Mouse (Mus musculus): ENCODE results near the gene Actl11. TPM values are rescaled to one million over a fixed set of nuclear protein-coding genes. Genes with fewer than 3 reads are reported as not detected.
A peak's percentile ranks its signal among the peaks of the same experiment; 100 is the strongest.

Gene Actl11
- total RNA-seq, 4 experiments from 2014 or later: not detected

DNA sequence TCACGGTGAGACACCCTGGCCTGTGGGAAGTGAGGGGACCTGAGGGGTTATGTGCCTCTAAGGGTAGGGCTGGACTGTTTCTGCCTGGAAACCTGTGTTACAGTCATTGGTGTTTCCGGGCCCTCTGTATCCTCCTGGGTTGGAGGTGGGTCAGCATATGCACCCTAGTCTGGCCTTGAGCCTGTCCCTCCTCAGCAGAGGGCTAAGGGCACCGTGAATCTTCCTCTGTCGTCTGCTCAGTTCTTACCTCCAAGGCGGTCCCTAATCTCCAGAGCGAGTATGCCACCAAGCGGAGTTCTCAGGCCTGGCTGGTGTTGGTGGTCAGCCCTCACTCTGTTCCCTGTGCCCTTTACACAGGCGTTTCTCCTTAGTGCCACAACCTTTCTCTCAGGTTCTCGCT lies 34.6 kb downstream of the Actl11 start:
- no peak for DNase-seq

DNA sequence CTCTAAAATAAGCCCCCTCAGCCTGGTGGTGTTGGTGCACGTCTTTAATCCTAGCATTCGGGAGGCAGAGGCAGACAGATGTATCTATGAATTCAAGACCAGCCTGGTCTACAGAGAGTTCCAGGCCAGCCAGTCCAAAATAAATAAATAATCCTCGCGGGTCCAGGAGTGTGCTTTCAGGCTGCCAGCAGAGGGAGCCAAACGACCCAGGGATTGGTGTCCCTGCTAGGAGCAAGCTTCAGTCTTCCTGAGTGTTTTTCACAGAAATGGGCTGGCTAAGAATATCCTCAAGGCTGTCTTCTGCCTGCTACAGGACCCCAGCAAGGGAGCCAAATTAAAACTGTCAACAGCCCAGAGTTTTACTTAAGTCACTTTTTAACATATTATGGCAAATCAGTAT lies 35.4 kb downstream of the Actl11 start:
- DNase-seq: peak; percentile 48

DNA sequence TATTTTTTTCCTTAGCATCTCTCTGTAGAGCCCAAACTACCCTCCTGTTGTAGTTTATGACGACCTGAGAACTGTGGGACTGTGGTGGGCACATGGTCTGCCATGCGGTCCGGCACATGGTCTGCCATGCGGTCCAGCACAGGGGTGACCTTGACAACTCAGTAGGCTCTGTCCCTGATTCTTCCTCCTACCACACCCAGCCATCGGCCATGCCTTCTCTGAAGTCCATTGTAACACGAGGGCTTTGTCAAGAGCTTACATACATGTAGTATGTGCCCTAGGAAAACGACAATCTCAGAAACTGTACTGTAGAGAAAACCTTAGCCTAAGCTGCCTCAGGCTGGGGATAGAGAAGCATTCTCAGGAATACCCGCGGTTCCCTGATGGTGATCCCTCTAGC lies 36.4 kb downstream of the Actl11 start:
- DNase-seq: no peak

DNA sequence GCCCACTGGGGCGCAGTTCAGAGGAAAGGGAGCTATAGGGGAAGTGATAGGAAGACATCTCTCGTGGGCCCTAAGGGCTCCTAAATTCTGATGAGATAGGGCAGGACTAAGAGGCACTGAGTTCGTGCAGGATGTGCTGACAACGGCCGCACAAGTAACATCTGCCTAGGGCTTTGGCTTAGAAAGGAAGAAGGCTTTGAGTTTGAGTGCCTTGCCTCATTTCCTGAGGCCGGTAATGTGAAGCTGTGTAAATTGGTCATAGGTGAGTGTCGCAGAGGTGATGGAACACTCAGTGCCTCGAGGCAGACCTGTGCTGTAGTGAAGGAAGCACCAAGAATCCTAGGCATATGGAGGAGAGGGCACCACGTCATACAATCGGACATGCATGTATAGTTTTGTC lies 38.4 kb downstream of the Actl11 start:
- DNase-seq: no peak

DNA sequence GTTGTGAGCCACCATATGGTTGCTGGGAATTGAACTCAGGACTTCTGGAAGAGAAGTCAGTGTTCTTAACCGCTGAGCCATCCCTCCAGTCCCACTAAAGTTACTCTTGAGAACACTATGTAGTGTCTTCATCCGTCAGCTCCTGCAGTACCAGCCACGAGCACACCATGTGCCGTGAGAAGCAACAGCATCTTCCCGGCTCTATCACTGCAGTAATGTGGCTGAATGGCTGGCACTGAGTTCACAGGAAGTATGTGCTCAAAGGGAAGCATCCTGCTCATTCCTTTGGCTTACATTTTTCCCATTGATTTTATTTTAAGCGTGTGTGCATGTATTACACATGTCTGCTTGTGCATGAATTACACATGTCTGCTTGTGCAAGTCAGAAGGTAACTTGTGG lies 39.2 kb downstream of the Actl11 start:
- no peak for DNase-seq

DNA sequence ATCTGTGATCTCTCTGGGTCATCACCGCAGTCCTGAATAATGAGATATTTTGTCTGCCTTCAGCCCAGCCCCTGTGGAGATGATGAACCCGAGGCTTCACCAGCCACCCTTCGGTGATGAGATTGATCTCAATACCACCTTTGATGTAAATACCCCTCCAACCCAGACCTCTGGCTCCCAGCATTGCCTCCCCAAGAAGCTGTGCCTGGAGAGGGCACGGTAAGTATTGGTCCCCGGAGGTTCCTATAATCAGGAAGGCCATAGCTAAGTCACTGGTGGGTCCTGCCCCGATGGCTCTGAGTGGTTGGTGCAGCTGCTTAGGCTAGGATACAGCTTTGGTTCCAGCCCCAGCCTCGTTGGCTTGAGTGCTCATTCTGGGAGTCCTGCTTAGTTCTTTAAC lies 40.3 kb downstream of the Actl11 start:
- no peak for DNase-seq

DNA sequence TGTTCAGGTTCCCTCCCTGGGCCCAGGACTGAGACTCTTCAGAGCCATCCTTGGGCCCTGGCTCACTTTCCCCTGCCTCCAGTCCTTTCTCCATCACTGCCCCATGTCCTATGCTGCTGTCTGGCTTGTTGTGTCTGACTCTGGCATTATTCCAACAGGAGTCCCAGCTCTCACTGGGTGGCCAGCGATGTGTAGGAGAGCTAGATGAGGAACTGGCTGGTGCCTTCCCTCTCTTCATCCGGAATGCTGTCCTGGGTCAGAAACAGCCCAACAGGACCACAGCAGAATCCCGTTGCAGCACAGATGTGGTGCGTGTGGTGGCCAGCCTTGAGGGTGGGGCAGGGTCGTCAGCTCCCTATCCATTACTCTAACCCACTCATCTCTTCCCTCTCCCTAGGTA lies 42.0 kb downstream of the Actl11 start:
- DNase-seq: no peak

DNA sequence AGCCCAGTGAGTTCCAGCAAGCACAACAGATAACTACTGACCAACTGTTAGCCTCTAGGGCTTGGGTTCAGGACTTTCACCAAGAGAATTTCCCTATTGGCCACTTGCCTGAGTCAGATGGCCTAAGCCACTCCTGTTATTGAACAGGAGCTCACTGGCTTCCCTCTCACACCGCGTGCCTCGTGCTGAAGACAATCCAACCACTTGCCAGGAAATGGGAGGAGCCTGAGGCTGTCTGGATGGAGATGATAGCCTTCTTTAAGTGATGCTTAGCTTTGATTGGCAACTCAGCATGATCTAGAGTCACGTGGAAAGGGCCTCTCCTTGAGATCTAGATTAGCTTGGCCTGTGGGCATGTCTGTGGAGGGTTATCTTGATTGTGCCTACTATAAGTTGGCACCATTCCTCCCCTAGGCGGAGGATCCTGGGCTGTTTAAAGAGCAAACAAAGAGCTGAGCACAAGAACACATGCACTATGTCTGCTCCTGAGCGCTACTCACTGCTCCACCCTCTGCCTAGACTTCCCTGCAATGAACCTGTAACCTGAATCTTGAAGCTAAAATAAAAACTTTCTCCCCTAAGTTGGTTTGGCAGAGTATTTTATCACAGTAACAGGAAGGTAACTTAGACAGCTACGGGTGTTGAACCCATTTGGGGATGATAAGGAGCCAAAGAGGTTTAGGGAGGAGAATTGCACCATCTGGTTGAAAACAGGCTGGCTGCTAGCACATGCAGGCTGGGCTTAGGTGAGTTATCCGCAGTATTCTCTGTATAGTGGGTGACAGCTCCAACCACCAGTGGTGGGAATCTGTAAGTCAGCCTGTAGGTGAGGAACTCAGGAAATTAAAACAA lies 43.6 kb downstream of the Actl11 start:
- DNase-seq: no peak

DNA sequence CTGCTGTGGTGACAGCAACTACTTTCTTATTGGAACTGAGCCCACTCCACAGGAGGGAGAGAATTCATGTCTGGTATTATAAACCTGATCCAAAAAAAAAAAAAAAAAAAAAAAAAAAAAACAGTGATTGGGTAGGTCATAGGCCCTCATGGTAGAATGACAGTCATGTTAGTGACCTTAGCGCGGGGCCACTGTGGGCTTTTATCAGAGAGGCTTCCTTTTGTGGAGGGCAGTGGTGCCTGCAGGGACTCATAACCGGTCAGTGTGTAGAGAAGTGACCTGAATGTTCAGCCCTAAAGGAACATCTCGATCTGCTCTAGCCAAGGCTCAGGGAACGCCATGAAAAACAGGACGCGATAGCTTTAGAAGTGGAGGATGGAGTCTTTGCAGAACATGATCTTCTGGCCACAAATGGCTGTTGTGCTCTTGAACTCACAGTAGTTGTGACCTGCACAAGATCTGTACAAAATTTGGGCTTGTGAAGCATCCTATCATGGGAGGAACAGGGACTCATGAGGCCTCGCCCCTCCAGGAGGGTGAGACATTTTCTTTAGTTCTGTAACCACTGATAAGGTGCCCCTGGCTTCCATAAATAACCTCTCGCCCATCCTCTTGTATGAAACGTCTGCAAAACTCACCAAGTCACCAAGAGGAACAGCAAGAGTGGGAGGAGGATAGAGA lies 46.4 kb downstream of the Actl11 start:
- no peak for DNase-seq

DNA sequence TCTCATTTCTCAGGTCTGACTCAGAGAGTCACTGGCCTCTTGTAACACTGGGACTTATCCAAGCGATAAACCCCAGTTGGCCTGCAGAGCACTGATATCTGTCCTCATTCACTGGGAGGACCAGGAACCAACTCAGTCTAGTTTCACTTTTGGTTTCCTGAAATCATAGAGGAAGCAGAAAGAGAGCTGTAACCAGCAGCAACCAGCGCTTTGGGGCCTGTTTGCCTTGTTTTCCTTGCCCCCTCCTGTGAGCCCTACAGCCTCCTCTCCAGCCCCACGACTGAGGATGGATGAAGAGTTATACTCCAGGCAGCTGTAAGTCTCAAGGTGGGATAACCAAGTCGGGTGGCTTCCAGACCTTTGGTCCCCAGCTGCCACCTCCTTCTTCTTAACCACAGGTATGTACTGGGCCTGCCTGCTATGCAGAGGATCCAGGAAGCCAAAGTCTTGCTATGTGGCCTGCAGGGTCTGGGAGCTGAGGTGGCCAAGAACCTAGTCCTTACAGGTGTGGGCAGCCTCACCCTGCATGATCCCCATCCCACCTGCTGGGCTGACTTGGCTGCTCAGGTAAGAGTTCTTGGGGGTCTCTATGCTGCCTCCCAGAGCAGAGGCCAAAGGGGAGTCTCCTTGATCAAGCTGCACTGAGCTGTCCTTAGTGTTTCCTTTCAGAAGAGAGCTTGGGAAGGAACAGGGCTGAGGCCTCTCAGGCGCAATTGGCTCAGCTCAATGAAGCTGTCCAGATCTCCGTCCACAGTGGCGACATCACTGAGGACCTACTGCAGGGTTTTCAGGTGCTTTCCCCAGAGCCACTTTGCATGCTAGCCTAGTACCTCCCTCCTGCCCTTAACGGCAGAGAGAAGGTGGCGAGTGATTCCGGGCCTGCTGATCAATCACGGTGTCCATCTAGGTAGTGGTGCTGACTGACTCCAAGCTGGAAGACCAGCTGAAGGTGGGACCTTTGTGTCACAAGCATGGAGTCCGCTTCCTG lies 47.4 kb downstream of the Actl11 start, which contains the start of gene Uba7:
Uba7 (plus strand) TSS at position 107 of the 988 bp plus-strand sequence.
- DNase-seq: no peak

DNA sequence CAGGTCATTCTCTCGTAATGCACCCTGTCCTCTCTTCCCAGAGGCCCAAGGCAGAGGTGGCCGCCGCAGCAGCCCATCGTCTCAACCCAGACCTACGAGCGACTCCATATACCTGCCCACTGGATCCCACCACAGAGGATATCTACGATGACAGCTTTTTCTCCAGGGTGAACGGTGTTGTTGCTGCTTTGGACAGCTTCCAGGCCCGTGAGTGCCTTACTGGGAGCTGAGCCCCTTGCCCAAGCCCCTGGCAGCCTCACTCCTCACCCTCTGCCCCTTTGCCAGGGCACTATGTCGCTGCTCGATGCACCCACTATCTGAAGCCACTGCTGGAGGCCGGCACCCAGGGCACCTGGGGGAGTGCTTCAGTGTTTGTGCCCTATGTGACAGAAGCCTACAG lies 50.5 kb downstream of the Actl11 start:
- no peak for DNase-seq

Other genes starting within 250 kb of the Actl11 start
- under 1 TPM in 1 of 4 experiments, not detected in 3; 0.74 TPM for gene Gnat1, start 248.8 kb upstream of the Actl11 start, total RNA-seq (2022)
- gene Sema3f, start 218.0 kb upstream of the Actl11 start, total RNA-seq (2022): 10 to 100 TPM; 25.0 to 41.2 (median 29.8) TPM
- 100 to 1,000 TPM in 2 of 4 experiments, 10 to 100 TPM in 2; 91.2 to 204 (median 127) TPM for gene Rbm5, start 157.5 kb upstream of the Actl11 start, total RNA-seq (2022)
- gene Rbm6, start 55.2 kb upstream of the Actl11 start, total RNA-seq (2022): 10 to 100 TPM; 51.7 to 91.6 (median 58.9) TPM
- gene Mon1a, start 40.3 kb upstream of the Actl11 start, total RNA-seq (2022): 10 to 100 TPM; 19.5 to 22.1 (median 20.1) TPM
- 10 to 100 TPM; 10.3 to 28.6 (median 17.9) TPM for gene Mst1r, start 21.6 kb upstream of the Actl11 start, total RNA-seq (2022)
- 10 to 100 TPM in 2 of 4 experiments, 1 to 10 TPM in 2; 6.4 to 11.1 (median 9.7) TPM for gene Camkv, start 7.2 kb downstream of the Actl11 start, total RNA-seq (2022)
- gene Traip, start 21.7 kb downstream of the Actl11 start, total RNA-seq (2022): 1 to 10 TPM; 2.2 to 7.0 (median 4.2) TPM
- gene Uba7, start 47.0 kb downstream of the Actl11 start, total RNA-seq (2022): 10 to 100 TPM; 17.4 to 48.9 (median 25.9) TPM
- gene Gm20661, start 54.6 kb downstream of the Actl11 start, total RNA-seq (2022): under 1 TPM in 3 of 4 experiments, not detected in 1; 0.32 to 0.43 (median 0.37) TPM
- gene Inka1, start 57.4 kb downstream of the Actl11 start, total RNA-seq (2022): 1 to 10 TPM; 4.7 to 6.0 (median 5.0) TPM
- gene Cdhr4, start 64.0 kb downstream of the Actl11 start, total RNA-seq (2022): 1 to 10 TPM in 2 of 4 experiments, under 1 TPM in 2; 0.66 to 1.3 (median 1.0) TPM
- 1 to 10 TPM in 3 of 4 experiments, not detected in 1; 3.8 to 7.4 (median 4.0) TPM for gene Gm20662, start 67.9 kb downstream of the Actl11 start, total RNA-seq (2022)
- gene Ip6k1, start 74.0 kb downstream of the Actl11 start, total RNA-seq (2022): 100 to 1,000 TPM; 138 to 184 (median 167) TPM
- 10 to 100 TPM; 23.5 to 31.6 (median 28.2) TPM for gene Gmppb, start 120.8 kb downstream of the Actl11 start, total RNA-seq (2022)
- 1 to 10 TPM; 2.4 to 6.6 (median 4.1) TPM for gene Amigo3, start 124.7 kb downstream of the Actl11 start, total RNA-seq (2022)
- under 1 TPM in 1 of 4 experiments, not detected in 3; 0.10 TPM for gene Mst1, start 152.0 kb downstream of the Actl11 start, total RNA-seq (2022)
- 100 to 1,000 TPM in 1 of 4 experiments, 10 to 100 TPM in 3; 68.2 to 108 (median 86.5) TPM for gene Rnf123, start 154.9 kb downstream of the Actl11 start, total RNA-seq (2022)
- 100 to 1,000 TPM; 104 to 125 (median 109) TPM for gene Apeh, start 166.1 kb downstream of the Actl11 start, total RNA-seq (2022)

Data from adrenal gland, adult 8-10 months (tissue).